Comparison of ENCODE assay signal across 8 mouse cellular contexts in the genomic region with DNA sequence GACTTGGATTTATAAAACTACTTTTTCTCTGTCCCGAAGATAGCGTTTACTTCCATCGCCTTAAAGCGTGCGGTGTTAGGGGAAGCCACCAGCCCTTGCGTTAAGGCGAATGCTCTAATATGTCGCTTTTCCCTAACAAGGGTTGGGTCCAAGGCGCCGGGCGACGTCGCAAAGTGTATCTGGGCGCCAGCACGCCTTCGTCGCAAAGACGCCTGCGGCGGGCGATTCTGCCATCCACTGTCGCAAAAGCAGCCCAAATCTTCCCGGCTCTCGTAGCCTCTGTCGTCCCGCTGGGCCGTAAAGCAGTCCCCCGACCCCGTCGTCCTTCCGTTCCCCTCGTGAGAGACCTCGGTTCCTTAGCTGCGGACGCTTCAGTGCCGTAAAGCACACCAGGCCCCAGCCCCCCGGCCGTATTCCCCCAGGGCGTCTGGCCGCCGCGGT. TPM values are rescaled to one million over a fixed set of nuclear protein-coding genes. Genes with fewer than 3 reads are reported as not detected.
DNase-seq lines count a peak whose midpoint lies in the region; ATAC-seq lines count a peak whose summit lies in the region.

No protein-coding gene starts in this region.

- peaks cover 30% of the 10 kb centered on the region for H3K36me3 ChIP-seq in hindbrain, embryonic 15.5 days

- peak overlapping the region; percentile 91 for H3K4me3 ChIP-seq in hindbrain, embryonic 15.5 days

- 0% methylated on average over 38 of the region's 42 CpGs for WGBS in hindbrain, embryonic 15.5 days

- peak; percentile 100 for DNase-seq in ZHBTc4 (ENCODE audit: low read depth, low spot score)
- peak; percentile 81 to 93 for DNase-seq in cerebellum, postnatal 4 days (ENCODE audit: low spot score in 2 of 2)
- DNase-seq in gastrocnemius, adult 18-20 months (ENCODE audit: low spot score) = peak; percentile 96
- peak; percentile 93 to 97 for DNase-seq in left cerebral cortex, adult 18-20 months (ENCODE audit: low spot score in 2 of 2)
- peak; percentile 94 to 98 for DNase-seq in lung, postnatal 4 days
- peak; percentile 99 for DNase-seq in retina, postnatal 1 day
- DNase-seq in thymus, postnatal 4 days = peak; percentile 90

- no peaks in the 10 kb centered on the region for H3K9me3 ChIP-seq in hindbrain, embryonic 15.5 days

- peak overlapping the region; percentile 97 for H3K27ac ChIP-seq in hindbrain, embryonic 15.5 days (replicated peaks)

- no peaks in the 10 kb centered on the region for H3K27me3 ChIP-seq in hindbrain, embryonic 15.5 days

- peaks cover 34% of the 10 kb centered on the region for H3K4me1 ChIP-seq in hindbrain, embryonic 15.5 days (replicated peaks)

- peak overlapping the region; percentile 88 for H3K4me2 ChIP-seq in hindbrain, embryonic 15.5 days

- ATAC-seq in hindbrain, embryonic 15.5 days (ENCODE audit: low FRiP score, low read depth) = peak; percentile 76

- peak overlapping the region; percentile 94 for H3K9ac ChIP-seq in hindbrain, embryonic 15.5 days

RNA-seq across cellular contexts. Expression of a gene that starts 0.6 kb away (rescaled TPM):
- total RNA-seq in gastrocnemius, adult 18-20 months (2021) = 10 to 100 TPM; 25.9 to 27.4 TPM
- 16.6 and 19.9 TPM in 2 replicates for polyA plus RNA-seq in hindbrain, embryonic 15.5 days (2015; fragmentation: Nextera tagmentation; extraction: Ambion mirVana)
- total RNA-seq in left cerebral cortex, adult 18-20 months (2021) = 100 to 1,000 TPM; 116 to 118 TPM

RNA-seq across cellular contexts. Expression of a gene that starts 0.6 kb away (rescaled TPM):
- under 1 TPM; 0.24 to 0.25 TPM for total RNA-seq in gastrocnemius, adult 18-20 months (2021)
- 8.8 TPM in 2 replicates for polyA plus RNA-seq in hindbrain, embryonic 15.5 days (2015; fragmentation: Nextera tagmentation; extraction: Ambion mirVana)
- under 1 TPM; 0.35 to 0.72 TPM for total RNA-seq in left cerebral cortex, adult 18-20 months (2021)

RNA-seq across cellular contexts. Expression of a gene that starts 6.1 kb away (rescaled TPM):
- under 1 TPM; 0.21 to 0.30 TPM for total RNA-seq in gastrocnemius, adult 18-20 months (2021)
- 0.52 and 0.58 TPM in 2 replicates for polyA plus RNA-seq in hindbrain, embryonic 15.5 days (2015; fragmentation: Nextera tagmentation; extraction: Ambion mirVana)
- under 1 TPM in 1 of 2 experiments, not detected in 1; 0.14 TPM for total RNA-seq in left cerebral cortex, adult 18-20 months (2021)

RNA-seq across cellular contexts. Expression of a gene that starts 12.3 kb away (rescaled TPM):
- total RNA-seq in gastrocnemius, adult 18-20 months (2021) = 10 to 100 TPM; 50.8 to 55.8 TPM
- polyA plus RNA-seq in hindbrain, embryonic 15.5 days (2015; fragmentation: Nextera tagmentation; extraction: Ambion mirVana) = 68.4 and 69.9 TPM in 2 replicates
- total RNA-seq in left cerebral cortex, adult 18-20 months (2021) = 10 to 100 TPM; 33.0 to 33.4 TPM

RNA-seq across cellular contexts. Expression of a gene that starts 20.2 kb away (rescaled TPM):
- 1 to 10 TPM; 1.3 to 1.5 TPM for total RNA-seq in gastrocnemius, adult 18-20 months (2021)
- 2.0 and 2.4 TPM in 2 replicates for polyA plus RNA-seq in hindbrain, embryonic 15.5 days (2015; fragmentation: Nextera tagmentation; extraction: Ambion mirVana)
- 1 to 10 TPM; 1.2 to 1.4 TPM for total RNA-seq in left cerebral cortex, adult 18-20 months (2021)

Comparison
In these comparisons a context has a peak if more than half of its experiments do, and no peak if none do; other contexts are left out.
1. Peak in every context shown above with its lines: DNase-seq, ATAC-seq, H3K4me3 ChIP-seq and H3K27ac ChIP-seq.
2. RNA of a gene that starts 0.6 kb away (total RNA-seq): 116 to 118 TPM in left cerebral cortex, adult 18-20 months; 25.9 to 27.4 TPM in gastrocnemius, adult 18-20 months; every median in the first group is over 4 times any median in the second.